Mouse (Mus musculus) olfactory bulb, adult 2 months (tissue): ENCODE results near the gene Wdr5.

Source experiments
- CTCF ChIP-seq: fragments of 200-500 bp; IDR thresholded peaks from 2 replicates; pipeline ENCODE4 v1.5.1; 2012; ENCODE audit warnings: low read depth, mild to moderate bottlenecking, low read length, moderate library complexity; ENCODE audit not compliant: insufficient read depth
- POLR2A ChIP-seq: fragments of 200-500 bp; IDR thresholded peaks from 2 replicates; pipeline ENCODE4 v1.6.1; 2012; ENCODE audit warnings: mild to moderate bottlenecking, low read depth, low read length, moderate library complexity; ENCODE audit not compliant: insufficient read depth

GRCm38 (mm10) chr2:27471170-27471584, 43.8 kb upstream of the Wdr5 start:
- no peak for TF ChIP-seq CTCF
- no peak for TF ChIP-seq POLR2A
